Mouse (Mus musculus) thymus, postnatal 4 days (tissue): Measurements from ENCODE around the gene Pacrg.

Source experiments
- DNase-seq: peaks from one replicate; pipeline ENCODE4 v3.0.0; 2021

Pacrg gene

GRCm38 (mm10) chr17:10439815-10440214, 400.3 kb downstream of the Pacrg start:
- DNase-seq: no peak

- DNase-seq: no peak
Observed at GRCm38 (mm10) chr17:10434867-10435266, 405.2 kb downstream of the Pacrg start.

- no peak for DNase-seq
Observed at GRCm38 (mm10) chr17:10432525-10433180, 407.5 kb downstream of the Pacrg start.

GRCm38 (mm10) chr17:10431849-10432524, 408.1 kb downstream of the Pacrg start:
- DNase-seq: no peak

GRCm38 (mm10) chr17:10430831-10431230, 409.3 kb downstream of the Pacrg start:
- DNase-seq: no peak

GRCm38 (mm10) chr17:10429406-10429805, 410.7 kb downstream of the Pacrg start:
- DNase-seq: no peak

- DNase-seq: peak; percentile 14
Observed at GRCm38 (mm10) chr17:10425311-10425710, 414.8 kb downstream of the Pacrg start.

- no peak for DNase-seq
Observed at GRCm38 (mm10) chr17:10417558-10418253, 422.4 kb downstream of the Pacrg start.

- no peak for DNase-seq
Observed at GRCm38 (mm10) chr17:10416995-10417394, 423.1 kb downstream of the Pacrg start.

GRCm38 (mm10) chr17:10416101-10416500, 424.0 kb downstream of the Pacrg start:
- DNase-seq: no peak

- DNase-seq: no peak
Observed at GRCm38 (mm10) chr17:10414383-10414782, 425.7 kb downstream of the Pacrg start.

- no peak for DNase-seq
Observed at GRCm38 (mm10) chr17:10413870-10414269, 426.2 kb downstream of the Pacrg start.

- no peak for DNase-seq
Observed at GRCm38 (mm10) chr17:10410597-10411476, 429.3 kb downstream of the Pacrg start.

GRCm38 (mm10) chr17:10408681-10409081, 431.4 kb downstream of the Pacrg start:
- no peak for DNase-seq

GRCm38 (mm10) chr17:10407031-10407722, 432.9 kb downstream of the Pacrg start:
- no peak for DNase-seq

GRCm38 (mm10) chr17:10406311-10406710, 433.8 kb downstream of the Pacrg start:
- no peak for DNase-seq

- DNase-seq: no peak
Observed at GRCm38 (mm10) chr17:10405906-10406305, 434.2 kb downstream of the Pacrg start.

- DNase-seq: no peak
Observed at GRCm38 (mm10) chr17:10403186-10403585, 436.9 kb downstream of the Pacrg start.

- no peak for DNase-seq
Observed at GRCm38 (mm10) chr17:10402064-10402640, 438.0 kb downstream of the Pacrg start.

- DNase-seq: no peak
Observed at GRCm38 (mm10) chr17:10401529-10401928, 438.6 kb downstream of the Pacrg start.

- DNase-seq: no peak
Observed at GRCm38 (mm10) chr17:10399706-10400105, 440.4 kb downstream of the Pacrg start.

GRCm38 (mm10) chr17:10398871-10399270, 441.2 kb downstream of the Pacrg start:
- DNase-seq: no peak
